Mouse (Mus musculus) bone marrow, adult 2 months (tissue): ENCODE measurements at regions not wholly inside any gene's neighbourhood (a gene's known extent, or its start where the extent isn't known, plus 50 kb on each side); places are given as distances from the start of the nearest gene placed in this dataset.

Experiments used
- H3K27ac ChIP-seq: fragments of 200-500 bp; 2 replicates; pipeline ENCODE4 v1.5.1; 2012; ENCODE audit warnings: low read depth, mild to moderate bottlenecking, control low read depth, inconsistent platforms, low read length; ENCODE audit not compliant: control insufficient read depth, poor library complexity, insufficient read depth
- H3K4me1 ChIP-seq: fragments of 200-500 bp; 2 replicates; pipeline ENCODE4 v1.6.1; 2011; ENCODE audit warnings: low read length; ENCODE audit not compliant: control insufficient read depth, insufficient read depth
- H3K4me3 ChIP-seq: fragments of 200-500 bp; replicated peaks from 2 replicates; pipeline ENCODE3; 2011; ENCODE audit warnings: mild to moderate bottlenecking, low read depth, low read length, control low read depth; ENCODE audit not compliant: control insufficient read depth
- CTCF ChIP-seq: fragments of 200-500 bp; IDR thresholded peaks from 2 replicates; pipeline ENCODE4 v1.5.1; 2011; ENCODE audit warnings: low read length, control low read depth; ENCODE audit not compliant: control insufficient read depth, insufficient read depth
- POLR2A ChIP-seq: fragments of 200-500 bp; IDR thresholded peaks from 2 replicates; pipeline ENCODE4 v1.6.1; 2011; ENCODE audit warnings: low read depth, mild to moderate bottlenecking, control low read depth, low read length, borderline replicate concordance; ENCODE audit not compliant: control insufficient read depth
- WGBS: fragments of 180-500 bp; shearing (Covaris S2); methylation state at CpG from one replicate; pipeline ENCODE4 v1.1.7; 2018; 5-methylcytosine and 5-hydroxymethylcytosine counted together

DNA sequence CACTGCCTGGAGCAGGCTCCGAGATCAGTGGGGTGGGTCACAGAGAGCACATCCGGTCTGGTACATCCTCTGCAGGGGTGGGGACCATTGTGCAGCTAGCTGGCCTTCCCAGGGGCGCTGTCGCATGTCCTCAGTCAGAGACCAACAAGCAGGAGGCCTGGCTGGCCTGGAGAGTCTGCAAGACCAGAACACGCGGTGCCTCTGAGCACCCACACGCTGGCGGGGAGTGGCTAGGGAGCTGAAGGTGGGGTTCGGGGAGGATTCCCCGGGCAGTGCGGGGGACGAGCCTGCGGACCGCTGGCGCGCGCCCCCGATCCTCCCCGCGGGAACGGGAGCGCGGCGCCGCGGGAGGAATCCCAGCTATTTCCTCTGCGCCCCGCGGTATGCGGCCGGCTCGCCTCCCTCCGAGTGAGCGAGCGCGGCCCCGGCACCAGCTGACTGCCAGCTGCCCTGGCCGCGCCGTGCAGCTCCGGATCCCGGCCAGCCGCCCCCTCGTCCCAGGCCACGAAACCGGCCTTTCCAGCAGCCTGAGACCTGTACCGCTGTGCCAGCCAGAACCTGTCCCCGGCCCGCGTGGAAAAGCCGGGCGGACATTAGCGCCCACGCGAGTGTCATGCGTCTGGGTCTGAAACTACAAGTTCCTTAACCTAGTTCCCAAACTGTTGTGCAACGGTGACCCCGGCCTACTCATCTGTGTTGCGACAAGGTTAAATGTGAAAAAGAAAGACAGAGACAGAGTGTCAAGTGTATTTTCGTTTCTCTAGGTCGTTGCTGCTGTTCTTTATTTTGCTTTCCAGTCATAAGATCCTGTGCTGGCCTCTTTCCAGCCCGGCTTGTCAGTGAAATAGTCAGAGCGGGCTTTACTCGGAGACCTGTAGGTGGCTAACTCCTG is 61.2 kb downstream of the Pkdcc start:
- TF ChIP-seq CTCF (no peak), POLR2A (peak; percentile 88; the same call in 1 of the 2 replicates)
- WGBS: 1% methylated on average over 64 of the region's 64 CpGs
- Histone ChIP-seq H3K4me1 (peaks cover 12% of the 10 kb centered on the region), H3K27ac (peak overlapping the region; percentile 96), H3K4me3 (peak overlapping the region; percentile 57)

DNA sequence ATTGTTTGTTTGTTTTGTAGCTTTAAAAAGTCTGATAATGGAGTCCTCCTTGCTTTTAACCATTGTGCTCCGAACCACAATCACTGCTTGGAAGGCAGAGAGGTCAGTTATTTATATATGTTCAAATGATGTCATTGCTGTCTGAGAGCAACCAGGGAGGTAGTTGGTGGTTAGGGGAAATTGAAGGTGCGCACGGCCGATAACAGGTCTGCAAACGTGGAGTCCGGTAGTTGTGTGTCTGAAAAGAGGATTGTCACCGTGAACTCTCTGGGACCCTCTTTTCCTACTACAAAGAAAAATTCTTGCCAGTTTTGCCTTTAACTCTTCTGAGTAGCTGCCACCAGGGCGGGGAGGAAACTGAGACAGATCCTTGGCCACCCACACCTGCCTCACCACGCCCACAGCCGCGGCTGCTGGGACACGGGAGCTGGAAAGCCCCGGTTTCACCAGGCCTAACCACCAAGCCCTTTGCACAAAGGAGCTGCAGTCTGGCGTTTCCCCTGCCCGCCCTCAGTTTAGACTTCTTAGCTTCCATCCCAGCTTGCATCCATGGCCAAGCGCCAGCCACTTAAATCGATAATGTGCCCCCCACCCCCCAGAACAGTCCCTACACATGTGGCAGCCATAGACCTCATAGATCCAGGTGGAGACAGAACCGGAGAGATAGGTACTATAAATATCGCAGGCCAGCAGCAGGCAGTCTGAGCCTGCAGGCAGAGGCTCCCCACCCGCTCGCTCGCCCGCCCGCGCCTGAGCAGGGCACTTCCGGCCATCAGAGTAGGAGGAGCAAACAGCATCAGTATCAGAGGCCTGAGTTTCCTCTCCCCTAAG is 62.2 kb downstream of the Pkdcc start:
- TF ChIP-seq CTCF: no peak
- TF ChIP-seq POLR2A: peak; percentile 47; the same call in 1 of the 2 replicates
- Histone ChIP-seq H3K4me1 (peaks cover 12% of the 10 kb centered on the region), H3K27ac (peak overlapping the region; percentile 96), H3K4me3 (peak overlapping the region; percentile 64)
- 2% methylated on average over 26 of the region's 26 CpGs for WGBS

DNA sequence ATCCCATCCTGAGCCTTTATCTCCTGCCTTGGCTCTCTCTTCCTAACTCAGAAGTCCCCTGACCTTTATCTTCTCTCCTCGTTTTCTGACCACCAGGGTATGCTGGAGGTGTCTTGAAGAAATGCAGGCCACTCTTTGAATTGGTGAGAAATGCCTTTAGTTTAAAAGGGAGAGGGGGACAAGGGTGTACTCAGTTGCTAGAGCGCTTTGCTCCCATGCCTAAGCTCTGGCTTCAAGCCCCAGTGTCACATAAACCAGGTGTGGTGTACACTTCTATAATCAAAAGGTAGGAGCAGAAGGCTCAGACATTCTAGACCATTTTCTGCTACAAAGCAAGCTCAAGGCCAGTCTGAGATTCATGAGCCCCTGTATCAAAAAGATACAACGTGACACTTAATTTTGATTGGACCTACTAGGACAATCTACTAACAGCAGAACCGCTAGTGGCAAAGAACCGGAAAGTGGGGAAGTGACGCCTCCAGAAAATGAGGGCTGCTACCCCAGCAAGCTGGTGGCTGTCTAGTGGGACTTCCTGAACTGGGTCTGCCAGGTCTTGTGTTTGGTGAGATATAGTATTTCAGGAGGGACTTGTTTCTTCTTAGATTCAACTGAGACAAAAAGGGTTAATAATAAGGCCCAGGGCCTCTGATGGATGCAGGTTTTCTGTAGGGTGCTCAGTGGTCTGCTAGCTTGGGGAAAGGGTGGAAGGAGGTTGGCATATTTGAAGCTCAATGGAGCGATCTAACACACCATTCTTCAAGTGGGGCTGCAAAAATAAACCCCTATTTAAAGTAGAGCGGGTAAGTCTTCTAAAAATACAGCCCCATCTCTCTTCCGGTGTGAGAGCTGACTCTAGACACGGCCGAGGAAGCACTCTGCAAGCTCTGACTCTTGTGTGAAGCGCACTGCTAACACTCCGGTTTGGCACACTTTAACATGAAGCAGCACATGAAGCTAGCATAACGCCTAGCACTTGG is 63.1 kb downstream of the Pkdcc start:
- Histone ChIP-seq H3K4me1 (peaks cover 9% of the 10 kb centered on the region), H3K4me3 (peak overlapping the region; percentile 48), H3K27ac (peak overlapping the region; percentile 96)
- 9% methylated on average over 14 of the region's 14 CpGs for WGBS
- TF ChIP-seq CTCF (no peak), POLR2A (no peak)

DNA sequence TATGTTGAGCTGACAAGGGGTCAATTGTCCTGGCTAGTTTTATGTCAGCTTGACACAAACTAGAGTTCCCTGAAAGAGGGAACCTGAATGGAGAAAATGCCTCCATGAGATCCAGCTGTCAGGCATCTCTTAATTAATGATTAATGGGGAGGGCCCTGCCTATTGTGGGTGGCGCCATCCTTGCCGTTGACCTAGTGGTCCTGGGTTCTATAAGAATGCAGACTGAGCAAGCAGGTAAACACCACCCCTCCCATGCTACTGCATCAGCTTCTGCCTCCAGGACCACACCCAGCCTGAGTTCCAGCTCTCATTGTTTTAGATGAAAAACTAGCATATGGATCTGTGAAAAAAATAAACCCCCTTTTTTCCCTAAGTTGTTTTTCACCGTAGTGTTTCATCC is 67.4 kb upstream of the Eml4 start:
- H3K4me3 ChIP-seq: no peak overlapping the region
- H3K4me1 ChIP-seq: peaks cover 3% of the 10 kb centered on the region
- 80% methylated on average over 3 of the region's 3 CpGs for WGBS
- no peak for TF ChIP-seq POLR2A
- TF ChIP-seq CTCF: no peak
- H3K27ac ChIP-seq: no peak overlapping the region

DNA sequence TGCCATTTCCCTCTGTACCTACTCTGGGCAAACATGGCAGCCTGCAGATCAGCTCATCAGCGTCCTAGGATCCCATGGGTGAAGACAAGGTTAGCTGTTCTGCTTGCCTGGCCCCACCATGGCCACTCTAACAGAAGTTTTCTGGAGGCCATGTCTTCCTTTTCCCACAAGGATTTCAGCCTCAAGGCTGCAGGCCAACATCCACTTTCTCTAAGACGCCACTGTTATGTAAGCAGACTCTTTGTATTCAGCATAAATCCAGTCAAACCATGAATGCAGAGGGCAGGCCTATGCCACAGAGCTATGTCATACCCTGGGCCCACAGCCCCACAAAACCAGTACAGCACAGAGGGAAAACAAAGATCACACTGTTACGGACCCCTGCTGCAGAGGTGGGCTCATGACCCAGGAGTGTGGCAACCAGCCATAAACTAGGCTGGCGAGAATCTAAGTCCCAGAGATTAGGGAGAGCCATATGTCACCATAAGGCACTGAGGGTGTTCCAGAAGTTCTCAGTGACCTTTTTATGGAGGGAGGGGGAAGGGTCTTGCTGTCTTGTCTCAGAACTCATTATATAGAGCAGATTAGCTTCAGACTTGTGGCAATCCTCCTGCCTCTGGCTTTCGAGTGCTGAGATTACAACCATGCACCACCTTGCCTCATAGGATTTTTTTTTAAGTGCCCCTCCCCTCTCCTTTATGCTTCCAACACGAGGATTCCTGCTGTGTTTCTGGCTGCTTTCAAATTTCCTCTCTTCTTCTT is 63.2 kb upstream of the Eml4 start:
- Histone ChIP-seq H3K4me3 (no peak overlapping the region), H3K4me1 (no peaks in the 10 kb centered on the region), H3K27ac (no peak overlapping the region)
- TF ChIP-seq CTCF: no peak
- TF ChIP-seq POLR2A: no peak
- 71% methylated on average over 6 of the region's 6 CpGs for WGBS

DNA sequence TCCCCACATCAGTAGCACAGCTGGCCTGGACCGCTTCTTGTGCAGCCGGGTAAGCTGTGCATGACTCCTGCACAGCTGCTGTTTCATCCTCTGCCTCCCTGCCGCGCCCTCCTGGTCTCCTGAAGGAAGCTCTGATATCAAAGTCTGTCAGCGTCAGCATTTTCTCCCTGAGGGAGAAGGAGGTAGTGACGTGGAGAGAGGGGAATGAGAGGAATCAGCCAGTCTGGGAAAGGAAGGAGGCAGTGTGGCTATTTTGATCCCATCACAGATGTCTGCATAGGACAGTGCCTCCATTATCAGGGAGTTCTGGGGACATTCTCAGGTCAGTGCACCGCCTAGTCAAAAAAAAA is 62.6 kb upstream of the Eml4 start:
- H3K4me3 ChIP-seq: no peak overlapping the region
- no peaks in the 10 kb centered on the region for H3K4me1 ChIP-seq
- no peak for TF ChIP-seq POLR2A
- H3K27ac ChIP-seq: no peak overlapping the region
- 76% methylated on average over 7 of the region's 7 CpGs for WGBS

DNA sequence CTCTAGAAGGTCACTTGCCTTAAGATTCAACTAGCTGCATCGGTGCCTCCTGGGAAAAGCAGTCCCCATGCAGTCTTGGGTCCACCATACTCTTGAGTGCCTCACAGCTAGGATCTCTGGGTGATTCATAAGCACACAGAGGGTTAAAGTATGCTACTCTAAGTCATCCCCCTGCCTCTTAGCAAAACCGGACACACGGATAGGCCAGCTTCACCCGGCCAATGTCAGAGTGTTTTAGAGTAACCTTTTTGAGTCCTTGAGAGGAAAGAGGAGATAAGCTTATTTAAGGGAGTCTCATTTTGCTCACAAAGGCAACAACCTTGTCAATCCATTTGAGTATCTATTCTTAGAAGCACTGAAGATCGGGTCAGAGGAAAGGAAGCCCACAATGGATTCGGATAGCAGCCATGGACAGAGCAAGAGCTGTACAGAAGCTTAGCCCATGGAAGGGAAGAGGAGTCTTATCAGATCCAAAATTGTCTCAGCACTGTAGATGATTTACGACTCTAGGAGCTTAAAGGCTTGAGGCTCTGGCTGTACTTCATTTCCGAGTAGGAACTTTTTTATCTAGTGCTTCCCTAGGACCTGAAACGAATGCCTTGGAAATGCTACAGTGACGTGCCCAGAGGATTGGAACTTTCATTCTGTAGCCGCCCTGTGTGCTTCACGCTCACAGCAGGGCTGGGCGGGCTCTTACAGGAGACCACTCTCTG is 55.0 kb upstream of the Eml4 start:
- no peak overlapping the region for H3K27ac ChIP-seq
- 83% methylated on average over 13 of the region's 13 CpGs for WGBS
- no peak for TF ChIP-seq CTCF
- no peak for TF ChIP-seq POLR2A
- H3K4me1 ChIP-seq: peaks cover 2% of the 10 kb centered on the region; the same call in 1 of the 2 replicates
- no peak overlapping the region for H3K4me3 ChIP-seq
